In genomic region chr7:83559495-83559894, GRCm38 (mm10) we compare ENCODE assay signal across 16 mouse cellular contexts. TPM values are rescaled to one million over a fixed set of nuclear protein-coding genes. Genes with fewer than 3 reads are reported as not detected.
"Had no signal": no experiment of that assay in that cellular context is flagged by ENCODE, and none has a peak within 500 bp of the region (broad histone marks: within the 10 kb centered on the region; RNA-seq: fewer than 3 reads in every experiment).

No protein-coding gene starts in this region.

- H3K36me3 ChIP-seq: midbrain, embryonic 13.5 days; midbrain, embryonic 15.5 days; neural tube, embryonic 12.5 days; stomach, embryonic 15.5 days had no signal

- DNase-seq: lung, adult 18-20 months; lung, embryonic 14.5 days; lung, postnatal 10 days; lung, postnatal 4 days; right cerebral cortex, postnatal 14 days; thymus, adult 2 months; thymus, postnatal 25 days; thymus, postnatal 4 days had no signal

- H3K9ac ChIP-seq: liver, embryonic 14.5 days; lung, embryonic 14.5 days; midbrain, embryonic 13.5 days; midbrain, embryonic 15.5 days; neural tube, embryonic 12.5 days; stomach, embryonic 15.5 days had no signal

- H3K4me2 ChIP-seq: lung, embryonic 14.5 days; midbrain, embryonic 11.5 days; midbrain, embryonic 13.5 days; midbrain, embryonic 15.5 days; neural tube, embryonic 12.5 days; stomach, embryonic 15.5 days had no signal

- ATAC-seq: midbrain, embryonic 13.5 days; midbrain, embryonic 15.5 days had no signal

- H3K27ac ChIP-seq: liver, embryonic 14.5 days; midbrain, embryonic 13.5 days; midbrain, embryonic 15.5 days; neural tube, embryonic 12.5 days; stomach, embryonic 15.5 days; stomach, postnatal 0 days had no signal

- H3K27me3 ChIP-seq: midbrain, embryonic 13.5 days; midbrain, embryonic 15.5 days; neural tube, embryonic 12.5 days; stomach, embryonic 15.5 days had no signal

- H3K4me3 ChIP-seq: midbrain, embryonic 13.5 days; midbrain, embryonic 15.5 days; neural tube, embryonic 12.5 days; stomach, embryonic 15.5 days had no signal

- H3K9me3 ChIP-seq: midbrain, embryonic 13.5 days; midbrain, embryonic 15.5 days; neural tube, embryonic 12.5 days; stomach, embryonic 15.5 days had no signal

- H3K4me1 ChIP-seq: midbrain, embryonic 15.5 days; neural tube, embryonic 12.5 days; stomach, embryonic 15.5 days had no signal

RNA-seq across cellular contexts. Expression of gene Tmc3, which starts 25.2 kb away (rescaled TPM):
- polyA plus RNA-seq: lung, embryonic 16.5 days had no signal
